Mouse (Mus musculus) layer of hippocampus, postnatal 25 days (tissue): ENCODE data around the gene Tsku. TPM values are rescaled to one million over a fixed set of nuclear protein-coding genes. Genes with fewer than 3 reads are reported as not detected.

Experiments used
- total RNA-seq, 2 experiments: library from RNA; stranded (reverse); gene quantifications; 2 replicates each; pipeline ENCODE4 v1.2.3; 2021

Gene Tsku
- total RNA-seq, 2 experiments from 2014 or later, result 2.3 to 2.6 TPM

Other genes starting within 250 kb of the Tsku start
- 10 to 100 TPM in 1 of 2 experiments, 1 to 10 TPM in 1; 8.6 to 12.1 TPM for gene Myo7a, start 241.8 kb downstream of the Tsku start, total RNA-seq
- 1 to 10 TPM; 1.0 to 1.4 TPM for gene Omp, start 215.8 kb downstream of the Tsku start, total RNA-seq
- 10 to 100 TPM; 45.4 to 50.8 TPM for gene Capn5, start 183.1 kb downstream of the Tsku start, total RNA-seq
- not detected for gene B3gnt6, start 161.8 kb downstream of the Tsku start, total RNA-seq
- 10 to 100 TPM; 17.9 to 20.8 TPM for gene Acer3, start 40.1 kb downstream of the Tsku start, total RNA-seq
- gene Gucy2d, start 79.1 kb upstream of the Tsku start, total RNA-seq, result not detected
- 1 to 10 TPM; 2.7 to 3.8 TPM for gene Lrrc32, start 128.0 kb upstream of the Tsku start, total RNA-seq